Mouse (Mus musculus): Measurements from ENCODE around the gene Syn3. TPM values are rescaled to one million over a fixed set of nuclear protein-coding genes. Genes with fewer than 3 reads are reported as not detected.

Gene Syn3
- polyA plus RNA-seq, 1 experiment from 2014 or later: 14.7 TPM

- ATAC-seq (ENCODE audit: low read depth): no peak
- H3K9ac ChIP-seq: no peak overlapping the region
- no peak overlapping the region for H3K4me2 ChIP-seq
- no peaks in the 10 kb centered on the region for H3K9me3 ChIP-seq
- H3K27ac ChIP-seq (replicated peaks): no peak overlapping the region
- H3K36me3 ChIP-seq: 0 out of 2 replicates have a peak, but pooled peaks cover 6% of the 10 kb centered on the region
- H3K4me3 ChIP-seq: no peak overlapping the region
- 81% methylated on average over 7 of the region's 7 CpGs for WGBS
- peaks cover 61% of the 10 kb centered on the region for H3K4me1 ChIP-seq (replicated peaks)
- no peaks in the 10 kb centered on the region for H3K27me3 ChIP-seq
Measured at GRCm38 (mm10) chr10:86340421-86340820, 158.3 kb downstream of the Syn3 start.

GRCm38 (mm10) chr10:86339649-86340379 lies 158.9 kb downstream of the Syn3 start:
- H3K9me3 ChIP-seq: no peaks in the 10 kb centered on the region
- no peak overlapping the region for H3K4me2 ChIP-seq
- H3K9ac ChIP-seq: no peak overlapping the region
- 72% methylated on average over 2 of the region's 2 CpGs for WGBS
- H3K4me3 ChIP-seq: no peak overlapping the region
- H3K36me3 ChIP-seq: 0 out of 2 replicates have a peak, but pooled peaks cover 4% of the 10 kb centered on the region
- H3K27ac ChIP-seq (replicated peaks): no peak overlapping the region
- no peak for ATAC-seq (ENCODE audit: low read depth)
- peaks cover 62% of the 10 kb centered on the region for H3K4me1 ChIP-seq (replicated peaks)
- no peaks in the 10 kb centered on the region for H3K27me3 ChIP-seq

GRCm38 (mm10) chr10:86339121-86339520 lies 159.6 kb downstream of the Syn3 start:
- Histone ChIP-seq H3K9me3 (no peaks in the 10 kb centered on the region), H3K36me3 (0 out of 2 replicates have a peak, but pooled peaks cover 4% of the 10 kb centered on the region), H3K27me3 (no peaks in the 10 kb centered on the region), H3K9ac (no peak overlapping the region), H3K27ac (replicated peaks) (no peak overlapping the region), H3K4me2 (no peak overlapping the region), H3K4me1 (replicated peaks) (peaks cover 69% of the 10 kb centered on the region), H3K4me3 (no peak overlapping the region)
- ATAC-seq (ENCODE audit: low read depth): no peak
- 87% methylated on average over 4 of the region's 4 CpGs for whole genome bisulfite sequencing

- no peaks in the 10 kb centered on the region for H3K9me3 ChIP-seq
- H3K27ac ChIP-seq (replicated peaks): no peak overlapping the region
- no peak overlapping the region for H3K9ac ChIP-seq
- no peak for ATAC-seq (ENCODE audit: low read depth)
- no peak overlapping the region for H3K4me3 ChIP-seq
- H3K4me2 ChIP-seq: no peak overlapping the region
- no peaks in the 10 kb centered on the region for H3K27me3 ChIP-seq
- peaks cover 78% of the 10 kb centered on the region for H3K4me1 ChIP-seq (replicated peaks)
- WGBS: 35% methylated on average over 4 of the region's 4 CpGs
- no peaks in the 10 kb centered on the region for H3K36me3 ChIP-seq
Measured at GRCm38 (mm10) chr10:86338121-86338715, 160.5 kb downstream of the Syn3 start.

GRCm38 (mm10) chr10:86337239-86337638 lies 161.5 kb downstream of the Syn3 start:
- no peak overlapping the region for H3K27ac ChIP-seq (replicated peaks)

GRCm38 (mm10) chr10:86336506-86336905 lies 162.2 kb downstream of the Syn3 start:
- Histone ChIP-seq H3K27me3 (no peaks in the 10 kb centered on the region), H3K9me3 (no peaks in the 10 kb centered on the region), H3K4me1 (replicated peaks) (peaks cover 74% of the 10 kb centered on the region)

More at GRCm38 (mm10) chr10:86337239-86337638, 161.5 kb downstream of the Syn3 start:
- Histone ChIP-seq H3K4me3 (no peak overlapping the region), H3K9me3 (no peaks in the 10 kb centered on the region), H3K4me2 (no peak overlapping the region), H3K36me3 (no peaks in the 10 kb centered on the region), H3K27me3 (no peaks in the 10 kb centered on the region), H3K9ac (no peak overlapping the region), H3K4me1 (replicated peaks) (peaks cover 74% of the 10 kb centered on the region)
- ATAC-seq (ENCODE audit: low read depth): no peak
- WGBS: 34% methylated on average over 3 of the region's 3 CpGs

GRCm38 (mm10) chr10:86334581-86334980 lies 164.1 kb downstream of the Syn3 start:
- no peak for ATAC-seq (ENCODE audit: low read depth)
- H3K4me3 ChIP-seq: no peak overlapping the region
- no peaks in the 10 kb centered on the region for H3K27me3 ChIP-seq
- H3K4me2 ChIP-seq: no peak overlapping the region
- H3K9me3 ChIP-seq: no peaks in the 10 kb centered on the region
- H3K27ac ChIP-seq (replicated peaks): no peak overlapping the region
- no peak overlapping the region for H3K9ac ChIP-seq
- no peaks in the 10 kb centered on the region for H3K36me3 ChIP-seq
- peaks cover 63% of the 10 kb centered on the region for H3K4me1 ChIP-seq (replicated peaks)
- WGBS: 14% methylated on average over 8 of the region's 8 CpGs

More at GRCm38 (mm10) chr10:86336506-86336905, 162.2 kb downstream of the Syn3 start:
- no peak for ATAC-seq (ENCODE audit: low read depth)
- Histone ChIP-seq H3K4me3 (no peak overlapping the region), H3K27ac (replicated peaks) (no peak overlapping the region), H3K9ac (no peak overlapping the region; the same call in 1 of the 2 replicates), H3K4me2 (no peak overlapping the region), H3K36me3 (no peaks in the 10 kb centered on the region)
- 66% methylated on average over 1 of the region's 1 CpGs for WGBS

- ATAC-seq (ENCODE audit: low read depth): no peak
- Histone ChIP-seq H3K36me3 (no peaks in the 10 kb centered on the region), H3K27ac (replicated peaks) (no peak overlapping the region), H3K27me3 (no peaks in the 10 kb centered on the region), H3K4me2 (no peak overlapping the region), H3K9me3 (no peaks in the 10 kb centered on the region), H3K9ac (no peak overlapping the region), H3K4me1 (replicated peaks) (peaks cover 48% of the 10 kb centered on the region), H3K4me3 (no peak overlapping the region)
- 83% methylated on average over 3 of the region's 3 CpGs for WGBS
Measured at GRCm38 (mm10) chr10:86332942-86333341, 165.8 kb downstream of the Syn3 start.

- no peaks in the 10 kb centered on the region for H3K9me3 ChIP-seq
- H3K4me3 ChIP-seq: no peak overlapping the region
- no peak for ATAC-seq (ENCODE audit: low read depth)
- no peak overlapping the region for H3K9ac ChIP-seq
- H3K27me3 ChIP-seq: no peaks in the 10 kb centered on the region
- H3K36me3 ChIP-seq: no peaks in the 10 kb centered on the region
- 0 out of 2 replicates have a peak overlapping the region, but pooled peaks have one; percentile 61 for H3K27ac ChIP-seq (replicated peaks)
- WGBS: 59% methylated on average over 7 of the region's 7 CpGs
- H3K4me1 ChIP-seq (replicated peaks): peaks cover 45% of the 10 kb centered on the region
- H3K4me2 ChIP-seq: no peak overlapping the region
Measured at GRCm38 (mm10) chr10:86331681-86332281, 166.9 kb downstream of the Syn3 start.

GRCm38 (mm10) chr10:86330993-86331680 lies 167.6 kb downstream of the Syn3 start:
- no peak overlapping the region for H3K9ac ChIP-seq
- ATAC-seq (ENCODE audit: low read depth): no peak
- H3K27ac ChIP-seq (replicated peaks): 0 out of 2 replicates have a peak overlapping the region, but pooled peaks have one; percentile 61
- no peaks in the 10 kb centered on the region for H3K9me3 ChIP-seq
- no peak overlapping the region for H3K4me3 ChIP-seq
- no peaks in the 10 kb centered on the region for H3K27me3 ChIP-seq
- WGBS: 55% methylated on average over 5 of the region's 5 CpGs
- peaks cover 39% of the 10 kb centered on the region for H3K4me1 ChIP-seq (replicated peaks)
- no peaks in the 10 kb centered on the region for H3K36me3 ChIP-seq
- H3K4me2 ChIP-seq: no peak overlapping the region

- Histone ChIP-seq H3K27ac (replicated peaks) (no peak overlapping the region), H3K4me3 (no peak overlapping the region), H3K4me2 (no peak overlapping the region), H3K36me3 (no peaks in the 10 kb centered on the region), H3K9ac (no peak overlapping the region), H3K9me3 (no peaks in the 10 kb centered on the region), H3K27me3 (no peaks in the 10 kb centered on the region), H3K4me1 (replicated peaks) (peaks cover 31% of the 10 kb centered on the region)
- no peak for ATAC-seq (ENCODE audit: low read depth)
- 84% methylated on average over 8 of the region's 8 CpGs for WGBS
Measured at GRCm38 (mm10) chr10:86329241-86329882, 169.3 kb downstream of the Syn3 start.

Data from neural tube, embryonic 13.5 days (tissue).